Mouse (Mus musculus) forebrain, embryonic 10.5 days (tissue): ENCODE measurements around the gene Dtx4. TPM values are rescaled to one million over a fixed set of nuclear protein-coding genes. Genes with fewer than 3 reads are reported as not detected.

ENCODE experiments used
- DNase-seq: peaks from one replicate; pipeline ENCODE4 v3.0.0-alpha.2; 2017; ENCODE audit warnings: low spot score; ENCODE audit errors: extremely low spot score
- H3K27ac ChIP-seq: fragments of 300-500 bp; sonication (generic); 2 replicates; pipeline ENCODE4 v1.5.1; 2016; ENCODE audit warnings: mild to moderate bottlenecking
- H3K27me3 ChIP-seq: fragments of 300-500 bp; sonication (generic); 2 replicates; pipeline ENCODE4 v1.6.1; 2016; ENCODE audit warnings: mild to moderate bottlenecking; ENCODE audit not compliant: poor library complexity, severe bottlenecking
- H3K36me3 ChIP-seq: fragments of 300-500 bp; sonication (generic); replicated peaks from 2 replicates; pipeline ENCODE4 v1.6.1; 2016; ENCODE audit warnings: mild to moderate bottlenecking, moderate library complexity
- H3K4me1 ChIP-seq: fragments of 300-500 bp; sonication (generic); 2 replicates; pipeline ENCODE4 v1.6.1; 2016
- H3K4me3 ChIP-seq: fragments of 300-500 bp; sonication (generic); 2 replicates; pipeline ENCODE4 v1.5.1; 2016; ENCODE audit warnings: mild to moderate bottlenecking, moderate library complexity
- H3K9me3 ChIP-seq: fragments of 300-500 bp; sonication (generic); 2 replicates; pipeline ENCODE4 v1.6.1; 2016; ENCODE audit warnings: mild to moderate bottlenecking, moderate library complexity
- WGBS: fragments of 180-500 bp; shearing (Covaris S2); methylation state at CpG from one replicate; pipeline ENCODE4 v1.1.7; 2016; 5-methylcytosine and 5-hydroxymethylcytosine counted together
- polyA plus RNA-seq: library from polyadenylated mRNA; unstranded; fragments of >200 nt; fragmentation: Nextera tagmentation; extraction: Ambion mirVana; gene quantifications from 2 replicates; pipeline ENCODE4 v1.2.1, GENCODE M21; 2016

The Dtx4 gene
- polyA plus RNA-seq, 1 experiment from 2014 or later = 31.7 TPM

DNA sequence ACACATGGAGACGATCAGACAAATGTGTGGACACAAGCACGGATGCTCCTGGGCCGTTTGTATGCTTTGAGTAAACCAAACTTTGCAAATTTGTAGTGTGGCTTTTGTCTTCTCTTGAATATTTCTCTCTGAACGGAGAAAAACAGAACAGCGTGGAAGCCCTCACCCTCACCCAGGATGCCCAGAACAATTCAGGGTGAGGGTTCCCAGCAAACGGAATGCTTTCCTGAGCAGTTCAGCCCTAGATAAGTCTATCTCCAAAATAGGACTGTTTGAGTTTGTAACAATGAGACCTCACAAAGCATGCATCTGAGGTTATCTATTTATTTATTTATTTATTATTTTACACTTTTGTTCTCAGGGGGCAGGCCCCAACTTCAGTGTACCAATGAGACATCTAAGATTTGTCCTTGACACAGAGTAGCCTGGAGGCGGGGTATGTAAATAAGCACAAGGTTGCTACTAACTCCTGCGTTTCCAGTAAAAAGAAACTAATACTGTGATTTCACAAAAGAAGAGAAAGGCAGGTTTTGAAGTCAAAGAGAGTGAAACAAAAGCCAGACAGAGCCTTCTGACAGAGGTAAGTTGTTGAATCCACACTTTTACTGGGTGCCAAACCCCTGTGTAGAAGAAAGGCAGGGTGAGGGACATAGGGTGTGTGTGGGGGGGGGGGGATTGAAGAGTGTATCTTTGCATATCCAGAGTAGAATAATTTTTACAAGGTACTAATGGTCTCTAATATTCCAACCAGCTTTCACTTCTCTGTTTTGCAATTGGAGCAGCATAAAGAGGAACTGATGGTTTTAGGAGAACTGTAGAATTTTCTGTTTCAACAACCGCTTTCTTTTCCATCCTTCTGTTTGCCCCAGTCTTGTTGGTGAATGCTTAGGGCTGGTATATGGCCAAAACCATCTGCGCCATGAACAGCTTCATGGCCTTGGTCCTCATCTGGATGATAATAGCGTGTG lies 40.7 kb downstream of the Dtx4 start, which contains the start of gene Mpeg1:
TSS of gene Mpeg1 (plus strand) at position 498 of the 968 bp plus-strand sequence.
- Histone ChIP-seq H3K9me3 (no peaks in the 10 kb centered on the region), H3K4me3 (no peak within 1 kb of the TSS), H3K27ac (no peak within 1 kb of the TSS), H3K4me1 (peaks cover 16% of the 10 kb centered on the region), H3K27me3 (no peaks in the 10 kb centered on the region), H3K36me3 (peaks cover 5% of the 10 kb centered on the region)
- no peak for DNase-seq
- 87% methylated on average over 11 of the region's 11 CpGs for WGBS

DNA sequence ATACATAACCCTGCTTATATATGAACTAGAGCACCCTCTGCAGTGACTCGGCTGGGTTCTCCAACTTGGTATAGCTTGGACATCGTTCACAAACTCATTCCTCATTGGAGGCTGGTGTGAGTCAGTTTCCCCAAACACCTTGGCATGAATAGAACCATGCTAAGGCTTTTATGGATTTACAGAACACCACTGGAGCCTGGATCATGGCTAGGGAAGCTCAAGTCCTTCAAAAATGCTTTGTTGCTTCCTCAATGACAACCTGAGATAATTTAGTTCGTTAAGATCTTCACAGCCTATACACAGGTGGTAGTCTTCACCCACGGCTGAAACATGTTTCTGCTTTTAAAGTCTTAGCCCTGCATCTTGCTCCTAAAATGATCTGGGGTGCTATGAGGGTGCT lies 41.7 kb downstream of the Dtx4 start:
- H3K36me3 ChIP-seq = no peaks in the 10 kb centered on the region
- H3K27ac ChIP-seq = no peak overlapping the region
- 91% methylated on average over 4 of the region's 4 CpGs for WGBS
- DNase-seq = no peak
- no peaks in the 10 kb centered on the region for H3K9me3 ChIP-seq
- H3K4me1 ChIP-seq = peaks cover 16% of the 10 kb centered on the region
- H3K27me3 ChIP-seq = no peaks in the 10 kb centered on the region
- no peak overlapping the region for H3K4me3 ChIP-seq

DNA sequence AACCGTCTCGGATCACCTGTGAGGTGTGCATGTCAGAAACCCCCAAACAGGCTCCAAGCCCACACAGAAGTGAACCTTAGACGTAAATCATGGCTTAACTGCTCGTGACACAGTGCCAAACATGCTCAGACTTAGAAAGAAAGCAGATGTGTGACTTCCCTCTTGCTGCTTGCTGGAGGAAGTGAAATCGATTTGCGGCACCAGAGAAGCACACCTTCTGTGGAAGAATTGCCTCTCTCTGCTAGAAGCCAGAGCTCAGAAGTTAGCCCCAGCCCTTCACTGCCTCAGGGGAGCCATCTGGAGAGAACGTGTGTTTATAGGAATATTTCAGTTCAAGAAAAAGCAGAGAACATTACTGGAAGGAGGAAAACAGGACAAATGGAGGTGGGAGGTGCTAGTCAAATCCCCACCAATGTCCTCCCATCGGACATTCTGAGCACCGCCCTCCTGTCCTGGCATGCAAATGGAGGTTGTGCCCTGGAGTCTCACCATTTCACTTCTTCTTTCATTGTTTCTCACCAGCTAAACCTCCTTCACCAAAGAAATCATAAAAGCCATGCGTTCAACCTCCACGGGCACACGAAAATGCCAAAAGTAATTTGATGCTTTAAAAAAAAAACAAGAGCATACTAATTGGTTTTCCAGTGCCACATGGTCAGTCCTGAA lies 43.7 kb downstream of the Dtx4 start:
- 88% methylated on average over 12 of the region's 12 CpGs for WGBS
- DNase-seq = peak; percentile 12

DNA sequence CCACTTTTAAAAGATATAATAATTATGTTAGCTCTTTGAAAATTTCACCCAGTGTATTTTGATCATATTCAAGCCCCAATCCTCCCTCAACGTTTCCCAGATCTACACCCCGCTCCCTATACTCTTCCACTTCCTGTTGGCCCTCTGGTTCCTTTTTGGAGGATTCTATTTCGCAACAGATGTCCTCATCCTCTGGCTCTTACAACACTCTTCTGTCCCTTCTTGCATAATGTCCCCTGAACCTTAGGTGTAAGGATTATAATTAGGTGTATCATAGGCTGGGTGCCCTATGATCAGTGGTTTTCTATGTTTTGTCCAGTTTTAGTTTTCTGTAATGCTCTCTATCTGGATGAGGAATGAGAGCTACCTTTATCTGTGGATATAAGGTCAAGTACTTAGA lies 56.2 kb downstream of the Dtx4 start:
- WGBS = 87% methylated on average over 3 of the region's 3 CpGs
- Histone ChIP-seq H3K4me3 (no peak overlapping the region), H3K4me1 (no peaks in the 10 kb centered on the region), H3K9me3 (no peaks in the 10 kb centered on the region), H3K27me3 (no peaks in the 10 kb centered on the region), H3K36me3 (no peaks in the 10 kb centered on the region), H3K27ac (no peak overlapping the region)
- no peak for DNase-seq

More for the DNA sequence above, 43.7 kb downstream of the Dtx4 start:
- H3K27me3 ChIP-seq = no peaks in the 10 kb centered on the region
- H3K4me1 ChIP-seq = no peaks in the 10 kb centered on the region
- H3K27ac ChIP-seq = no peak overlapping the region
- H3K4me3 ChIP-seq = no peak overlapping the region
- no peaks in the 10 kb centered on the region for H3K9me3 ChIP-seq
- H3K36me3 ChIP-seq = no peaks in the 10 kb centered on the region

DNA sequence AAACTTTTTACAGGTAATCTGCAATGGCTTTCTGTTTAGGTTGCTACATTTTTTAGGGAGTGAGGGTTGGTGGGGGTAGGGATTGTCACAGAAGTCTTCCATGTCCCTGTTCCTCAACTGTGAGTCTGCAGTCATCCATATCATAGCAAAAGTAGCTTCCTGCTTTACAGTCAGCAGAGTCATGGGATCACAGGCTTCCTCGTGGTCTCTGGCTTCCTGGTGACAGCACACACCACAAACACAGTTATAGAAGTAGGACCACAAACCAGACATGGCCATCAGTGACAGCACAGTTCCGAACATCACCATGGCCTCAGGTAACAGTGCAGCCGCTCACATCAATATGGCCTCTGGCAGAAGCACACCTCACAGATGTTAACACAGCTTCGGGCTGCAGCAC lies 58.7 kb downstream of the Dtx4 start:
- no peak overlapping the region for H3K4me3 ChIP-seq
- H3K27ac ChIP-seq = no peak overlapping the region
- no peaks in the 10 kb centered on the region for H3K36me3 ChIP-seq
- no peak for DNase-seq
- no peaks in the 10 kb centered on the region for H3K27me3 ChIP-seq
- WGBS = 90% methylated on average over 4 of the region's 4 CpGs
- H3K4me1 ChIP-seq = no peaks in the 10 kb centered on the region
- H3K9me3 ChIP-seq = no peaks in the 10 kb centered on the region

DNA sequence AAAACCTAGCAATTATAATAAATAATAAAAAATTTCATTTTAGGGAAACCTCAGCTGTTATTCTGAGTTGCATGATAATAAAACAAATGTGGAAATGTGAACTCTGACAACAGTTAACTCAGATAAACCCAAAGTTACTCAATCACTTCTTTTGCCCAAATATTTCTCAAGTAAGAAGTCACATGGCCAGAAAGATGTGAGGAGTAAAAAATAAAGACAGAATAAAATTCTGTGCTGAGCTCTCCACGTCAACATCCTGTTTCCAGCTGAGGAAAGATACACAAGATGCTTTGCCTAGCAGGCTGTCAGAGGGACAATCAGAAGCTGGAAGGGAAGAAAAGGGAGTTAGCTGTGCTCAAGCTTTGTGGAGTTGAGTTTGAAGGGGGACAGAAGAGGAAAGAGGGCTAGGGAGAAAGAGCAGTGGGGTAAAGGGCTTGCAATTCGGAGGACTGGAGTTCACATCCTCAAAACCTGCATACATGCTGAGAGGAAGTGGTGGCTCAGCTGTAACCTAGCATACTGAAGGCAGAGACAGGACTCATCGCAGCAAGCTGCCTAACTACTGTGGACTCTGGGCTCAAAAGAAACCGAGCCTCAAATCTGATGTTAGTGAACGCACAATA lies 61.0 kb downstream of the Dtx4 start:
- no peaks in the 10 kb centered on the region for H3K27me3 ChIP-seq
- no peak overlapping the region for H3K4me3 ChIP-seq
- WGBS = 77% methylated on average over 5 of the region's 5 CpGs
- no peak overlapping the region for H3K27ac ChIP-seq
- H3K36me3 ChIP-seq = no peaks in the 10 kb centered on the region
- no peak for DNase-seq
- no peaks in the 10 kb centered on the region for H3K9me3 ChIP-seq
- H3K4me1 ChIP-seq = no peaks in the 10 kb centered on the region

DNA sequence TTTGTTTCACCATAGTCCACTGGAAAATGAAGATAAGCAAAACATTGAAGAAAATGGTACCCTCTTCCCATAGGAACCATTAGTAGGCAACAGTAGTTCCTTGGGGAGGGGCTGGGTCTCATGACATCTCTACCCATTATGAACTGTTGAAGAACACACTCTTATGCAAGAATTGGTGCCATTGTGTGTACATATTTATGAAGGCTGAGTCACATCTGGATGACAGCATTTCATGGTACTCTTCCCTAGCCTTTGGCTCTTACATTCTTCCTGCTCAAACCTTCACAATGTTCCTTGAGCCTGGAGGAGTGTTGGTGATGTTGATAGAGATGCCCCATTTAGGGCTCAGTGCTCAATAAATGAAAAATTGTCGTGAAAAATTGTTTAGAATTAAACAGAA lies 61.7 kb downstream of the Dtx4 start:
- Histone ChIP-seq H3K27me3 (no peaks in the 10 kb centered on the region), H3K36me3 (no peaks in the 10 kb centered on the region), H3K4me3 (no peak overlapping the region), H3K9me3 (no peaks in the 10 kb centered on the region), H3K4me1 (no peaks in the 10 kb centered on the region), H3K27ac (no peak overlapping the region)
- no peak for DNase-seq
- WGBS = 60% methylated on average over 1 of the region's 1 CpGs

DNA sequence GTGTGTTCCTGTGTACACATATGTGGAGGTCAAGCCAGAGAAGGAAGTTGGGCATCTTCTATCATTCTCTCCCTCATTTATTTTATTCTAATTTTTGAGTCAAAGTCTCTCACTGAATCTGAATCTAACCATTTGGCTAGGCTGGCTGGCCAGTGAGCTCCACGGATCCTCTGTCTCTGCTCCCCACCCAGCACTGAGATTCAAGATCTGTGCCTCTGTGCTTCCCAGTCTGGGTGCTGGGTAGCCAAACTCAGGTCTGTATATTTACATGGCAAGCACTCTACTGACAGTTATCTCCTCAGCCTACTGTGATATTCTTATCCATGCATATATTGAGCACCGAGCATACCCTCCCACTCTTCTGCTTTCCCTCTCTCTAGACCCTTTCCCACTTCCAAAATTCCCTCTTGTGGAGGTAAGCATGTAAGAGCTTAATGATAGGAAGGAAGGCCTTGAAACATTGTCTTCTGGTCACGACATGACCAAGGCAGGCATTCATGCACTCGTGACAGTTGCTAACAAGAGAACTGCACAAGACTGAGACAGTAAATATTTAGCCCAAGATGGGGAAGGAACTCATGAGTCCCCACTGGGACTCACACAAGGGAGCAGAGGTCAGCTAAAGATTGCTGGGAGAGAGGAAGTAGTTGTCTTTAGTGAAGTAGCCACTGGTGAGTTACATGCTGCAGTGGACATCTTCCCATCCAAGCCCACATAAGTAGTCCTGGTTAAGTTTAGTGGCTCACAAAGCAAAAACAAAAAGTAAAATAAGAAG lies 65.3 kb downstream of the Dtx4 start:
- H3K27ac ChIP-seq = no peak overlapping the region
- no peak for DNase-seq
- H3K4me3 ChIP-seq = no peak overlapping the region
- no peaks in the 10 kb centered on the region for H3K9me3 ChIP-seq
- H3K36me3 ChIP-seq = no peaks in the 10 kb centered on the region
- no peaks in the 10 kb centered on the region for H3K27me3 ChIP-seq
- 84% methylated on average over 4 of the region's 4 CpGs for whole genome bisulfite sequencing
- H3K4me1 ChIP-seq = no peaks in the 10 kb centered on the region

DNA sequence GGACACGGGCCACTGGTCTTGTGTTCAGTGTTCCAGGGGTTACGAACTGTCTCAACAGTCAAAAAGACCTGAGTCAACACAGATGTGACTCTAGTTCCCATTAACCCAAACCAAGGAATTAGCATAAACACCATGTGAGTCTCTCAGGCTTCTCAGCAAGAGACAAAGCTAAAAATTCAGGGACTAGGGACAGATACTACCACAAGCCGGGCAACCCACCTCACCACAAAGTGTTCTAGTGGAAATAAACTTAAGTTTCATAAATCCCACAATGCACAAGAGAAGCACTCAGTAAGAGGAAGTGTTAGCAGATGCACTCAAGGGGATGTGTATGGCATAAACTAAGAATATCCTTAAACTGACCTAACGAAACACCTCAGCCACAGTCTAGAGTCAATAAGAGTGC lies 66.2 kb downstream of the Dtx4 start:
- Histone ChIP-seq H3K4me3 (no peak overlapping the region), H3K9me3 (no peaks in the 10 kb centered on the region), H3K27me3 (no peaks in the 10 kb centered on the region), H3K36me3 (no peaks in the 10 kb centered on the region), H3K27ac (no peak overlapping the region), H3K4me1 (no peaks in the 10 kb centered on the region)
- DNase-seq = no peak
- 86% methylated on average over 4 of the region's 4 CpGs for WGBS

DNA sequence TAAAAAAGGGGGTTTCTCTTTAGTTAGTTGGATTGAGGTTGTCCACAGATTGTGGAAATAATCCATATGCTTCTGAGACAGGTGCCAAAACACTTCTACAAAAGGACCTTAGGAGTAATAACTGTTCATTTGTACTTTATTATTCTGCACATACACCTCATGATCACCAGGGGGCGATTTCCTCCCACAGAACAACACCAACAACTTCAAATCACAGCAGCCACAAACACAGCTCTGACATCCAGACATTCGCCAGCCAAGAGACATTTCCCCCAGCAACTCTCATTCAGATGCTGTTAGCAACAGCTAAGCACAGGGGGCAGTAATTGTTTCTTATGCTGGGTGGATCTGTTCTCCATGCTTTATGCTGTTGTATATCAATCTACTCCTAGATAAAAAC lies 68.2 kb downstream of the Dtx4 start:
- H3K9me3 ChIP-seq = no peaks in the 10 kb centered on the region
- no peak overlapping the region for H3K27ac ChIP-seq
- DNase-seq = peak; percentile 36
- WGBS = 7% methylated on average over 2 of the region's 2 CpGs
- no peak overlapping the region for H3K4me3 ChIP-seq
- no peaks in the 10 kb centered on the region for H3K27me3 ChIP-seq
- no peaks in the 10 kb centered on the region for H3K4me1 ChIP-seq
- H3K36me3 ChIP-seq = no peaks in the 10 kb centered on the region

DNA sequence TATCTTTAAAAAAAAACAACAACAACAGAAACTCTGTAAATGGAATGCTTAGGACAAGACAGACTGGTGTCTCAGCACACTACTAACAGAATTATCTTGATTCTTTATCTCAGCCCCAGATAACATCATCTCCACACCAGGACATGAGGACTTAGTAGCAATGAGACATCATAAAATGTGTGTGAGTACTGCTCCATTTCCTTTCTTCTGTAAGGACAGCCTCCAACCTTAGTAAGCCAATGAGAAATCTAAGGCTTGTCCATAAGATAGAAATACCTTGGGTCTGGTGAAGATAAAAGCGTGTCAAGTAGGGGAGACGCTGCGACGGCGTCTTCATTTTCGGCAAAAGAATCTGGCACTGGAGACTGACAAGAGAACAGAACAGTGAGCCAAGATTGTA lies 73.6 kb downstream of the Dtx4 start, which contains the start of gene Pfpl:
TSS of gene Pfpl (plus strand) at position 301 of the 400 bp plus-strand sequence.
- Histone ChIP-seq H3K27me3 (no peaks in the 10 kb centered on the region), H3K4me1 (no peaks in the 10 kb centered on the region), H3K9me3 (no peaks in the 10 kb centered on the region), H3K36me3 (no peaks in the 10 kb centered on the region), H3K4me3 (no peak within 1 kb of the TSS), H3K27ac (no peak within 1 kb of the TSS)
- WGBS = 93% methylated on average over 6 of the region's 6 CpGs
- DNase-seq = no peak

DNA sequence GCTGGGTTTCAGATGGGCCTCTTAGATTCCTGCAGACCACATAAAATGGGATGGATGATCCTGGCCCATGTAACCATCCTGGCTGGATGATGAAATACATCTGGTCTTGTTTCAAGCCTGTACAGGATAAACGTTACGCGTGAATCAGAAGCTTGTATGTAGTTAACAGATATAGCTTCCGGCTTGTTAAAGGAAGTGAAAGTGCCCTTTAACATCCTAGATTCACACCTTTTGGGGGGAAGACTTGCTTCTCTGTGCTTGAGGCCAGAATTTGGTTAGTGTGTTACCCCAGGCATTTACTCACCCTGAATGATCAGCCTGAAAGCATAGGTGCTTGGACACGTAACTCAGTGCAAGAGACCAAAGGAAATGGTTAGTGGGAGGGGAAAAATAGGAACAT lies 74.2 kb downstream of the Dtx4 start:
- no peaks in the 10 kb centered on the region for H3K4me1 ChIP-seq
- H3K27ac ChIP-seq = no peak overlapping the region
- no peak for DNase-seq
- H3K9me3 ChIP-seq = no peaks in the 10 kb centered on the region
- no peaks in the 10 kb centered on the region for H3K36me3 ChIP-seq
- H3K4me3 ChIP-seq = no peak overlapping the region
- WGBS = 89% methylated on average over 5 of the region's 5 CpGs
- no peaks in the 10 kb centered on the region for H3K27me3 ChIP-seq
